Mouse (Mus musculus) cerebellum, adult 2 months (tissue): ENCODE measurements around the gene Agpat3.

ENCODE experiments used
- CTCF ChIP-seq: fragments of 200-500 bp; IDR thresholded peaks from 2 replicates; pipeline ENCODE4 v1.5.1; 2011; ENCODE audit warnings: low read depth, mild to moderate bottlenecking, control low read depth, low read length, moderate library complexity, borderline replicate concordance; ENCODE audit not compliant: insufficient read depth
- POLR2A ChIP-seq: fragments of 200-500 bp; IDR thresholded peaks from 2 replicates; pipeline ENCODE4 v1.6.1; 2011; ENCODE audit warnings: low read length, control low read depth, borderline replicate concordance; ENCODE audit not compliant: insufficient read depth

- TF ChIP-seq CTCF (no peak), POLR2A (no peak)
These were observed 5.5 kb upstream of the Agpat3 start for GRCm38 (mm10) chr10:78357742-78358141.
